Mouse (Mus musculus) hindbrain, embryonic 16.5 days (tissue): Measurements from ENCODE around the gene Wdr82. TPM values are rescaled to one million over a fixed set of nuclear protein-coding genes. Genes with fewer than 3 reads are reported as not detected.

ENCODE experiments used
- ATAC-seq: fragments of 200-750 bp; cut with Nextera tagmentation; 2 replicates; pipeline ENCODE4 v1.8.0; 2017; ENCODE audit warnings: moderate TSS enrichment, moderate library complexity
- H3K27ac ChIP-seq: fragments of 300-500 bp; sonication (generic); 2 replicates; pipeline ENCODE4 v1.5.1; 2014; ENCODE audit warnings: low read depth, mild to moderate bottlenecking, control low read depth, low read length, moderate library complexity
- H3K27me3 ChIP-seq: fragments of 300-500 bp; sonication (generic); replicated peaks from 2 replicates; pipeline ENCODE4 v1.6.1; 2014; ENCODE audit warnings: low read length; ENCODE audit not compliant: control insufficient read depth, insufficient read depth
- H3K36me3 ChIP-seq: fragments of 300-500 bp; sonication (generic); 2 replicates; pipeline ENCODE4 v1.6.1; 2014; ENCODE audit warnings: mild to moderate bottlenecking, low read length, moderate library complexity, mixed read lengths; ENCODE audit not compliant: control insufficient read depth, insufficient read depth
- H3K4me1 ChIP-seq: fragments of 300-500 bp; sonication (generic); 2 replicates; pipeline ENCODE4 v1.6.1; 2014; ENCODE audit warnings: low read depth, low read length; ENCODE audit not compliant: control insufficient read depth, insufficient read depth
- H3K4me2 ChIP-seq: fragments of 300-500 bp; sonication (generic); 2 replicates; pipeline ENCODE4 v1.6.1; 2014; ENCODE audit warnings: mild to moderate bottlenecking, low read length, control low read depth, moderate library complexity
- H3K4me3 ChIP-seq: fragments of 300-500 bp; sonication (generic); 2 replicates; pipeline ENCODE4 v1.5.1; 2014; ENCODE audit warnings: mild to moderate bottlenecking, low read length, control low read depth, moderate library complexity
- H3K9ac ChIP-seq: fragments of 300-500 bp; sonication (generic); 2 replicates; pipeline ENCODE4 v1.6.1; 2014; ENCODE audit warnings: low read depth, mild to moderate bottlenecking, control low read depth, low read length, moderate library complexity
- H3K9me3 ChIP-seq: fragments of 300-500 bp; sonication (generic); 2 replicates; pipeline ENCODE4 v1.6.1; 2014; ENCODE audit warnings: mild to moderate bottlenecking, low read length, moderate library complexity; ENCODE audit not compliant: control insufficient read depth
- WGBS: fragments of 180-500 bp; shearing (Covaris S2); extraction: QIAGEN DNeasy Blood & Tissue Kit; methylation state at CpG from one replicate; pipeline ENCODE4 v1.1.7; 2014; 5-methylcytosine and 5-hydroxymethylcytosine counted together
- polyA plus RNA-seq: library from polyadenylated mRNA; unstranded; fragments of >200 nt; fragmentation: Nextera tagmentation; extraction: Ambion mirVana; gene quantifications from 2 replicates; pipeline ENCODE4 v1.2.1, GENCODE M21; 2015

Wdr82 gene
- polyA plus RNA-seq, 1 experiment from 2014 or later, result 26.7 TPM

GRCm38 (mm10) chr9:106145582-106145981 is 25.1 kb upstream of the Wdr82 start:
- no peak overlapping the region for H3K4me2 ChIP-seq
- H3K9ac ChIP-seq, result no peak overlapping the region
- H3K4me1 ChIP-seq, result peaks cover 20% of the 10 kb centered on the region
- H3K36me3 ChIP-seq, result no peaks in the 10 kb centered on the region
- H3K27ac ChIP-seq, result no peak overlapping the region
- no peak overlapping the region for H3K4me3 ChIP-seq
- ATAC-seq, result no peak
- no peaks in the 10 kb centered on the region for H3K27me3 ChIP-seq
- 58% methylated on average over 2 of the region's 2 CpGs for WGBS
- H3K9me3 ChIP-seq, result no peaks in the 10 kb centered on the region

- peak overlapping the region; percentile 92 for H3K27ac ChIP-seq
- H3K4me1 ChIP-seq, result peaks cover 26% of the 10 kb centered on the region
- WGBS, result 33% methylated on average over 5 of the region's 5 CpGs
- no peaks in the 10 kb centered on the region for H3K27me3 ChIP-seq
- no peaks in the 10 kb centered on the region for H3K9me3 ChIP-seq
- H3K4me2 ChIP-seq, result peak overlapping the region; percentile 60
- H3K36me3 ChIP-seq, result no peaks in the 10 kb centered on the region; the same call in none of the 2 replicates
- H3K4me3 ChIP-seq, result peak overlapping the region; percentile 75
- no peak for ATAC-seq
- H3K9ac ChIP-seq, result peak overlapping the region; percentile 93
These were observed 23.4 kb upstream of the Wdr82 start for GRCm38 (mm10) chr9:106147281-106147680.

- H3K4me1 ChIP-seq, result peaks cover 26% of the 10 kb centered on the region
- H3K4me2 ChIP-seq, result peak overlapping the region; percentile 60
- peaks cover 4% of the 10 kb centered on the region for H3K36me3 ChIP-seq
- peak overlapping the region; percentile 92 for H3K27ac ChIP-seq
- peak overlapping the region; percentile 93 for H3K9ac ChIP-seq
- H3K9me3 ChIP-seq, result no peaks in the 10 kb centered on the region
- WGBS, result 3% methylated on average over 10 of the region's 10 CpGs
- no peaks in the 10 kb centered on the region for H3K27me3 ChIP-seq
- peak overlapping the region; percentile 75 for H3K4me3 ChIP-seq
- ATAC-seq, result peak; percentile 53
These were observed 22.8 kb upstream of the Wdr82 start for GRCm38 (mm10) chr9:106147851-106148431.

GRCm38 (mm10) chr9:106148541-106149398 is 22.0 kb upstream of the Wdr82 start:
- WGBS, result under 1% methylated on average over 34 of the region's 36 CpGs

GRCm38 (mm10) chr9:106149399-106149754 is 21.4 kb upstream of the Wdr82 start:
- Histone ChIP-seq H3K27ac (peak overlapping the region; percentile 92), H3K27me3 (no peaks in the 10 kb centered on the region), H3K4me2 (peak overlapping the region; percentile 60), H3K9me3 (no peaks in the 10 kb centered on the region), H3K4me1 (peaks cover 26% of the 10 kb centered on the region), H3K4me3 (peak overlapping the region; percentile 75), H3K9ac (peak overlapping the region; percentile 93), H3K36me3 (peaks cover 8% of the 10 kb centered on the region)
- WGBS, result 8% methylated on average over 10 of the region's 10 CpGs
- no peak for ATAC-seq

More at GRCm38 (mm10) chr9:106148541-106149398, 22.0 kb upstream of the Wdr82 start:
- ATAC-seq, result peak; percentile 76
- Histone ChIP-seq H3K9ac (peak overlapping the region; percentile 93), H3K36me3 (peaks cover 8% of the 10 kb centered on the region), H3K4me1 (peaks cover 26% of the 10 kb centered on the region), H3K4me2 (peak overlapping the region; percentile 60), H3K27me3 (no peaks in the 10 kb centered on the region), H3K27ac (peak overlapping the region; percentile 92), H3K9me3 (no peaks in the 10 kb centered on the region), H3K4me3 (peak overlapping the region; percentile 75)

GRCm38 (mm10) chr9:106154106-106154505 is 16.6 kb upstream of the Wdr82 start:
- no peak for ATAC-seq
- H3K9me3 ChIP-seq, result no peaks in the 10 kb centered on the region
- no peak overlapping the region for H3K4me2 ChIP-seq
- peaks cover 20% of the 10 kb centered on the region for H3K4me1 ChIP-seq
- H3K27me3 ChIP-seq, result no peaks in the 10 kb centered on the region
- H3K4me3 ChIP-seq, result no peak overlapping the region
- H3K36me3 ChIP-seq, result peaks cover 8% of the 10 kb centered on the region
- no peak overlapping the region for H3K9ac ChIP-seq
- H3K27ac ChIP-seq, result no peak overlapping the region
- WGBS, result 84% methylated on average over 9 of the region's 9 CpGs

GRCm38 (mm10) chr9:106156419-106156818 is 14.3 kb upstream of the Wdr82 start:
- H3K9me3 ChIP-seq, result no peaks in the 10 kb centered on the region
- H3K9ac ChIP-seq, result no peak overlapping the region
- 43% methylated on average over 5 of the region's 5 CpGs for WGBS
- H3K4me2 ChIP-seq, result no peak overlapping the region
- peak; percentile 49 for ATAC-seq
- no peaks in the 10 kb centered on the region for H3K27me3 ChIP-seq
- peak overlapping the region; percentile 56; the same call in 1 of the 2 replicates for H3K27ac ChIP-seq
- no peak overlapping the region for H3K4me3 ChIP-seq
- H3K4me1 ChIP-seq, result peaks cover 7% of the 10 kb centered on the region; the same call in 1 of the 2 replicates
- peaks cover 8% of the 10 kb centered on the region for H3K36me3 ChIP-seq

GRCm38 (mm10) chr9:106156921-106157622 is 13.7 kb upstream of the Wdr82 start:
- no peaks in the 10 kb centered on the region for H3K27me3 ChIP-seq
- H3K9ac ChIP-seq, result no peak overlapping the region
- H3K9me3 ChIP-seq, result no peaks in the 10 kb centered on the region
- no peak overlapping the region for H3K4me3 ChIP-seq
- no peak for ATAC-seq
- 78% methylated on average over 21 of the region's 21 CpGs for WGBS
- peaks cover 7% of the 10 kb centered on the region; the same call in 1 of the 2 replicates for H3K4me1 ChIP-seq
- H3K4me2 ChIP-seq, result no peak overlapping the region
- no peak overlapping the region for H3K27ac ChIP-seq
- peaks cover 8% of the 10 kb centered on the region for H3K36me3 ChIP-seq

- H3K4me3 ChIP-seq, result no peak overlapping the region
- WGBS, result 81% methylated on average over 9 of the region's 10 CpGs
- no peak overlapping the region for H3K27ac ChIP-seq
- H3K4me2 ChIP-seq, result no peak overlapping the region
- peaks cover 7% of the 10 kb centered on the region; the same call in 1 of the 2 replicates for H3K4me1 ChIP-seq
- H3K9ac ChIP-seq, result no peak overlapping the region
- H3K36me3 ChIP-seq, result peaks cover 7% of the 10 kb centered on the region
- H3K27me3 ChIP-seq, result no peaks in the 10 kb centered on the region
- no peak for ATAC-seq
- H3K9me3 ChIP-seq, result no peaks in the 10 kb centered on the region
These were observed 13.2 kb upstream of the Wdr82 start for GRCm38 (mm10) chr9:106157623-106157925.
